Mouse (Mus musculus): ENCODE measurements around the gene E2f6.

DNA sequence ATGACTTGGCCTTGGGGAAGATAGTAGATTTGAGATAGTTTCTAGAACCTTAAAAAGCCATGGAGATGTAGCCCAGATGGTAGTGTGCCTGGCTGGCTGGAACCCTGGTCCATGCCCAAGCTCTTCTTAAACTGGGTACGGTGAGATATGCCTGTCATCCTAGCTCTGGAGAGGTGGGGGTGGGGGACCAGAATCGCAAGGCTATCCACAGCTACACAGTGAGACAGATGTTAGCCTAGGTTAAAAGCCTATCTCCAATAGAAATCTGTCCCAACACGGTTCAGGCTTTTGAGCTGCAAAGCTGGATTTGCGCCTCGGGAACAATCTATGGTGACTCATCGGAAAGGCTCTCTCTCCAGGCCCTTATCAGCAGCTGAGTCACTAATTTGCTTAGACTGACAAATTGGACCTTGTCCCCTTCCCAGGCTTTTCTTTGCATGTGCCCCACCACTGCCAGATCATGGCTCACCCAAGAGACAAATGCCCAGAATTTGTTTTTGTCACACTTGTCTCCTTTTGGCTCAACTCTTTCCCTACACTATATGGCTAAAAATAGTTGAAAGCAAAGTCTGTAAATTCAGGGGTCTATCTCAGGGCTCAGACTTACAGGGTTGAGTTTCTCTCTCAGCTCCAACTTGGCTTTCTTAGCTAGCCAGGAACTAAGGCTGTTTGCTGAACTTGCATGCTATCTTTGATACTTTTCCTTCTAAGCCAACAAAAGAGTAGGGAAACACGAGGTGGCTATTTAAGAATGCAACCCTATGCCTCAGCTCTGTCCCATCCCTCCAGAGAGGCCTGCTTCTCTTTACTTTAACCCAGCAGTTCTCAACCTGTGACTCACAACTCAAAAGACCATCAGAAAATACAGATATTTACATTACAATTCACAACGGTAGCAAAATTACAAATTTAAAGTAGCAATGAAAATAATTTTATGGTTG is 30.3 kb downstream of the E2f6 start:
- TF ChIP-seq CTCF (IDR thresholded peaks at IDR 0.05; ENCODE audit: low read depth) (no peak), EP300 (IDR thresholded peaks at IDR 0.05; ENCODE audit: low read depth) (no peak)

Data from heart, postnatal 0 days (tissue).